Mouse (Mus musculus): ENCODE measurements around the gene Tsku. TPM values are rescaled to one million over a fixed set of nuclear protein-coding genes. Genes with fewer than 3 reads are reported as not detected.

Gene Tsku
- polyA plus RNA-seq, 1 experiment from 2014 or later, result 7.7 TPM

- no peak overlapping the region for H3K4me3 ChIP-seq
- 91% methylated on average over 5 of the region's 5 CpGs for WGBS
Measured at GRCm38 (mm10) chr7:98333507-98333906, 27.6 kb downstream of the Tsku start.

GRCm38 (mm10) chr7:98332678-98333397 is 28.3 kb downstream of the Tsku start:
- Histone ChIP-seq H3K9me3 (replicated peaks) (no peaks in the 10 kb centered on the region), H3K27me3 (ENCODE audit: low read depth, poor library complexity, severe bottlenecking) (no peaks in the 10 kb centered on the region), H3K4me1 (no peaks in the 10 kb centered on the region), H3K27ac (replicated peaks) (no peak overlapping the region), H3K36me3 (no peaks in the 10 kb centered on the region), H3K4me3 (no peak overlapping the region)
- 84% methylated on average over 5 of the region's 5 CpGs for WGBS
- DNase-seq (ENCODE audit: low spot score), result no peak

More at GRCm38 (mm10) chr7:98333507-98333906, 27.6 kb downstream of the Tsku start:
- Histone ChIP-seq H3K4me1 (no peaks in the 10 kb centered on the region), H3K27me3 (ENCODE audit: low read depth, poor library complexity, severe bottlenecking) (no peaks in the 10 kb centered on the region), H3K36me3 (no peaks in the 10 kb centered on the region), H3K9me3 (replicated peaks) (no peaks in the 10 kb centered on the region), H3K27ac (replicated peaks) (no peak overlapping the region)
- no peak for DNase-seq (ENCODE audit: low spot score)

GRCm38 (mm10) chr7:98331932-98332331 is 29.2 kb downstream of the Tsku start:
- no peak overlapping the region for H3K27ac ChIP-seq (replicated peaks)
- no peaks in the 10 kb centered on the region for H3K9me3 ChIP-seq (replicated peaks)
- no peak for DNase-seq (ENCODE audit: low spot score)
- H3K36me3 ChIP-seq, result no peaks in the 10 kb centered on the region
- H3K4me3 ChIP-seq, result no peak overlapping the region
- H3K27me3 ChIP-seq (ENCODE audit: low read depth, poor library complexity, severe bottlenecking), result no peaks in the 10 kb centered on the region
- no peaks in the 10 kb centered on the region for H3K4me1 ChIP-seq
- WGBS, result 78% methylated on average over 3 of the region's 3 CpGs

GRCm38 (mm10) chr7:98330375-98331002 is 30.6 kb downstream of the Tsku start:
- H3K4me3 ChIP-seq, result no peak overlapping the region
- H3K27me3 ChIP-seq (ENCODE audit: low read depth, poor library complexity, severe bottlenecking), result no peaks in the 10 kb centered on the region
- DNase-seq (ENCODE audit: low spot score), result no peak
- WGBS, result 83% methylated on average over 2 of the region's 2 CpGs
- no peaks in the 10 kb centered on the region for H3K36me3 ChIP-seq
- no peaks in the 10 kb centered on the region for H3K4me1 ChIP-seq
- H3K27ac ChIP-seq (replicated peaks), result no peak overlapping the region
- H3K9me3 ChIP-seq (replicated peaks), result no peaks in the 10 kb centered on the region

GRCm38 (mm10) chr7:98329651-98330374 is 31.3 kb downstream of the Tsku start:
- H3K9me3 ChIP-seq (replicated peaks), result no peaks in the 10 kb centered on the region
- no peaks in the 10 kb centered on the region for H3K27me3 ChIP-seq (ENCODE audit: low read depth, poor library complexity, severe bottlenecking)
- peak overlapping the region; percentile 25; the same call in 1 of the 2 replicates for H3K27ac ChIP-seq (replicated peaks)
- WGBS, result 89% methylated on average over 7 of the region's 7 CpGs
- no peak overlapping the region for H3K4me3 ChIP-seq
- DNase-seq (ENCODE audit: low spot score), result no peak
- no peaks in the 10 kb centered on the region for H3K36me3 ChIP-seq
- H3K4me1 ChIP-seq, result no peaks in the 10 kb centered on the region

GRCm38 (mm10) chr7:98328311-98328710 is 32.8 kb downstream of the Tsku start:
- DNase-seq (ENCODE audit: low spot score), result no peak
- Histone ChIP-seq H3K4me3 (no peak overlapping the region), H3K36me3 (no peaks in the 10 kb centered on the region), H3K27me3 (ENCODE audit: low read depth, poor library complexity, severe bottlenecking) (no peaks in the 10 kb centered on the region), H3K9me3 (replicated peaks) (no peaks in the 10 kb centered on the region), H3K4me1 (peaks cover 4% of the 10 kb centered on the region), H3K27ac (replicated peaks) (no peak overlapping the region)
- WGBS, result 64% methylated on average over 2 of the region's 2 CpGs

- Histone ChIP-seq H3K4me3 (no peak overlapping the region), H3K9me3 (replicated peaks) (no peaks in the 10 kb centered on the region), H3K36me3 (no peaks in the 10 kb centered on the region), H3K27ac (replicated peaks) (no peak overlapping the region), H3K27me3 (ENCODE audit: low read depth, poor library complexity, severe bottlenecking) (no peaks in the 10 kb centered on the region), H3K4me1 (peaks cover 6% of the 10 kb centered on the region)
- no peak for DNase-seq (ENCODE audit: low spot score)
- 89% methylated on average over 7 of the region's 7 CpGs for WGBS
Measured at GRCm38 (mm10) chr7:98326051-98326450, 35.1 kb downstream of the Tsku start.

GRCm38 (mm10) chr7:98324228-98324627 is 36.9 kb downstream of the Tsku start:
- no peak for DNase-seq (ENCODE audit: low spot score)
- 86% methylated on average over 1 of the region's 1 CpGs for WGBS
- no peak overlapping the region for H3K27ac ChIP-seq (replicated peaks)

GRCm38 (mm10) chr7:98323288-98324019 is 37.7 kb downstream of the Tsku start:
- no peak for DNase-seq (ENCODE audit: low spot score)
- Histone ChIP-seq H3K36me3 (no peaks in the 10 kb centered on the region), H3K27me3 (ENCODE audit: low read depth, poor library complexity, severe bottlenecking) (no peaks in the 10 kb centered on the region), H3K4me3 (no peak overlapping the region), H3K9me3 (replicated peaks) (no peaks in the 10 kb centered on the region), H3K4me1 (peaks cover 6% of the 10 kb centered on the region), H3K27ac (replicated peaks) (no peak overlapping the region)
- 47% methylated on average over 5 of the region's 5 CpGs for WGBS

More at GRCm38 (mm10) chr7:98324228-98324627, 36.9 kb downstream of the Tsku start:
- H3K27me3 ChIP-seq (ENCODE audit: low read depth, poor library complexity, severe bottlenecking), result no peaks in the 10 kb centered on the region
- H3K4me1 ChIP-seq, result peaks cover 6% of the 10 kb centered on the region
- no peak overlapping the region for H3K4me3 ChIP-seq
- H3K9me3 ChIP-seq (replicated peaks), result no peaks in the 10 kb centered on the region
- no peaks in the 10 kb centered on the region for H3K36me3 ChIP-seq

GRCm38 (mm10) chr7:98322415-98322814 is 38.7 kb downstream of the Tsku start:
- H3K36me3 ChIP-seq, result no peaks in the 10 kb centered on the region
- 83% methylated on average over 3 of the region's 3 CpGs for WGBS
- H3K27me3 ChIP-seq (ENCODE audit: low read depth, poor library complexity, severe bottlenecking), result no peaks in the 10 kb centered on the region
- no peak overlapping the region for H3K27ac ChIP-seq (replicated peaks)
- peaks cover 6% of the 10 kb centered on the region for H3K4me1 ChIP-seq
- DNase-seq (ENCODE audit: low spot score), result no peak
- no peak overlapping the region for H3K4me3 ChIP-seq
- no peaks in the 10 kb centered on the region for H3K9me3 ChIP-seq (replicated peaks)

GRCm38 (mm10) chr7:98321083-98321482 is 40.0 kb downstream of the Tsku start, which contains the start of gene Acer3:
TSS of gene Acer3 (minus strand) at chr7:98321208.
- Histone ChIP-seq H3K27ac (replicated peaks) (no peak within 1 kb of the TSS), H3K4me3 (no peak within 1 kb of the TSS), H3K27me3 (ENCODE audit: low read depth, poor library complexity, severe bottlenecking) (no peaks in the 10 kb centered on the region), H3K4me1 (peaks cover 6% of the 10 kb centered on the region), H3K9me3 (replicated peaks) (no peaks in the 10 kb centered on the region), H3K36me3 (no peaks in the 10 kb centered on the region)
- 79% methylated on average over 2 of the region's 2 CpGs for WGBS
- no peak for DNase-seq (ENCODE audit: low spot score)

- H3K9me3 ChIP-seq (replicated peaks), result no peaks in the 10 kb centered on the region
- no peaks in the 10 kb centered on the region for H3K27me3 ChIP-seq (ENCODE audit: low read depth, poor library complexity, severe bottlenecking)
- H3K27ac ChIP-seq (replicated peaks), result no peak overlapping the region
- DNase-seq (ENCODE audit: low spot score), result no peak
- peaks cover 6% of the 10 kb centered on the region for H3K4me1 ChIP-seq
- no peak overlapping the region for H3K4me3 ChIP-seq
- 83% methylated on average over 7 of the region's 7 CpGs for WGBS
- no peaks in the 10 kb centered on the region for H3K36me3 ChIP-seq
Measured at GRCm38 (mm10) chr7:98320006-98320556, 41.0 kb downstream of the Tsku start.
